Mouse (Mus musculus) heart, postnatal 14 days (tissue): ENCODE measurements around the gene Nup155. TPM values are rescaled to one million over a fixed set of nuclear protein-coding genes. Genes with fewer than 3 reads are reported as not detected.
"Not testable (repeated sequence)": the region's sequence is repeated elsewhere in the genome, so short reads cannot be mapped to it uniquely, and the experiment has no call there.

Source experiments
- DNase-seq, 2 experiments: peaks; one replicate each; pipeline ENCODE4 v3.0.0; 2021 to 2022
- intact Hi-C: fragments of 180-260 bp; cut with DNase I; formaldehyde crosslinking; loops from one replicate; pipeline ENCODE4 v1.15.1; 2025
- long read RNA-seq, 2 experiments: library from polyadenylated mRNA; stranded (forward); transcript quantifications; one replicate each; pipeline ENCODE4 v2.0.0; 2021
- total RNA-seq, 2 experiments: library from RNA; stranded (reverse); gene quantifications; 2 replicates each; pipeline ENCODE4 v1.2.3; 2021

Nup155 gene
- total RNA-seq, result 10 to 100 TPM; 12.4 to 12.6 TPM
- long read RNA-seq, experiment 1, full-length matches to known transcripts, result 1 of 1 reads
- long read RNA-seq, experiment 1, partial matches to known transcripts, result 0 of 1 reads
- long read RNA-seq, experiment 1, other reads (novel, unspliced or antisense), result 0 of 1 reads
- long read RNA-seq, experiment 2, partial matches to known transcripts, result 2 of 3 reads
- long read RNA-seq, experiment 2, other reads (novel, unspliced or antisense), result 1 of 3 reads

DNA sequence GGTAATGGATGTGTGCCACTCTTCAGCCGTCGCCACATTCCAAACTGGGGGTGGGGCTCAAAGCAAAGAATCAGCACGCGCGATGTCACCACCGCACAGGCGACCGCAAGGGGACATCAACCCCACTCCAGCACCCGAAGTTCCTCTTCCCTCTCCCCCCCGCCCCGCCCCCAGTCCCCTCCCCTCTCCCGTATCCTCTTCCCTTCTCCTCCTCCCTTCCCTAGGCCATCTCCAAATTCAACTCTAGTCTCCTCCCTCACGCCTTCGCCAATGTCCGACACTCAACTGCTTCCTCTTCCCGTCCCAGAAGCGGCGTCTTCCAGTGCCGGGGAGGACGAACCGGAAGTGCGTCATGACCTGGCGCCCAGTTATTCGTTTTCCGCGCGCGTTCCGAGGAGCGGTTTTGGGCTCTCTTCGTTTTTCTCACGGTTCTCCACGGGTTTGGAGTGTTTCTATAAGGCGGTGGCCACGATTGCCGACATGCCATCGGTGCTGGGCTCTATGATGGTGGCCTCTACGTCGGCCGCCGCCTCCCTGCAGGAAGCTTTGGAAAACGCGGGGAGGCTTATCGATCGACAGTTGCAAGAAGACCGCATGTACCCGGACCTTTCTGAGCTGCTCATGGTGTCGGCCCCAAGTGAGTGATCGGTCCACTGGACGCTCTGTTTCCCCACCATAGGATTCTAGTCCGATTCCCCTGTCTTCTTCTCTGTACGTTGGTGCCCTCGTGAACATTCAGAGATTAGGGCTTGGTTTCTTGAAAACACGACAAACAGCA lies at the start of gene Nup155:
Nup155 (plus strand) TSS at position 308 of the 778 bp plus-strand sequence.
- DNase-seq, result peak; percentile 90 to 95
- intact Hi-C loops, result no loop called here

DNA sequence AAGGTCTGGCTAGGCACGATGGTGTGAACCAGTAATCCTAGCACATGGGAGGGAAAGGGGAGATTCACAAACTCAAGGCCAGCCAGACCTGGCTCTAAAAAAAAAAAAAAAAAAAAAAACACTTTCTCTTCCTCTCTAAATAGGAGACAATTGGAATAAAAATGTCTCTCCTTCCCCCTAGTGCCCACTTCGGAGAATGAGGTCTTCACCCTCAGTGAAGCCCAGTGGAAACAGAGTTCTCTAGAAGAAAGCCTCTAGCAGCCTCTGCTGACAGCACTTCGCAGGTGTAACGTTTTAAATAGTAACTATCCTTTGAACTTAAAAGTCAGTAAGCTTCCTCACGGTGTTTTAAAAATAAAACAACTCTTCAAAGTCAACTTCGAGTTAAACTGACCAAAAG lies 43.9 kb upstream of the Nup155 start:
- intact Hi-C loops, result loop anchor here (10.0 kb wide), 1 partner anchor 600 kb away; no protein-coding TSS in a partner anchor
- DNase-seq, result peak in 1 of 2 experiments; percentile 1

DNA sequence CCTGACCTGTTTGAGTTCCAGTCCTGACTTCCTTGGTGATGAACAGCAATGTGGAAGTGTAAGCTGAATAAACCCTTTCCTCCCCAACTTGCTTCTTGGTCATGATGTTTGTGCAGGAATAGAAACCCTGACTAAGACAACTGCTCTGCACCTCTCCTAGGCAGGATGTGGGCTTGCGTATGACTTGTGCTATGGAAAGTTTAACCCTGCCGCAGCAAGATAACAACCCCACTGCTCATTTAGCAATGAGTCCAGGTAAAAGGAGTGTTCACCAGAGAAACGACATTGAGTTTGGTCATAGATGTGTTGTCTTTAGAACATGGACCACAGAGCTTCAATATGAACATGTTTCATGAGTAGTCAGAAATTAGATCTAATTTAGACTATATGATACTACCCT lies 35.9 kb upstream of the Nup155 start:
- intact Hi-C loops, DNase-seq: not testable (repeated sequence)

DNA sequence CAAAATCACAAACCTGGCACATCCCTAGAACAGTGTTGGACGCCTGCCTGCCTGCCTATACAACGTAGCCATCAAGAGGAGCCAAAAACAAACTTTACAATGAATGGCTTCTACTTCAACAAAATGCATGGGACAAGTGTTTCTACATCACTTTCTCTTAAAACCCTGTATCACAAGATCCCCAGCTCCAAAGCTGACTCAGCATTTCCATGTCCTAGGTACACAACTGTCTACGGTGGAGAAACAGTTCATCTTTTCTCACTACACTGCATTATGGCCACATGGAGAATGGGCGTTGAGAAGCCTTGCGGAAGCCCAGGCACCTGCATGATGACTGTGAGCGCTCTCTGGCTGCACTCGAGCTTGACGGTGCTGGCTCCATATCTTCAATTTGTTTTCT lies 26.9 kb upstream of the Nup155 start:
- no peak for DNase-seq
- intact Hi-C loops, result no loop called here

DNA sequence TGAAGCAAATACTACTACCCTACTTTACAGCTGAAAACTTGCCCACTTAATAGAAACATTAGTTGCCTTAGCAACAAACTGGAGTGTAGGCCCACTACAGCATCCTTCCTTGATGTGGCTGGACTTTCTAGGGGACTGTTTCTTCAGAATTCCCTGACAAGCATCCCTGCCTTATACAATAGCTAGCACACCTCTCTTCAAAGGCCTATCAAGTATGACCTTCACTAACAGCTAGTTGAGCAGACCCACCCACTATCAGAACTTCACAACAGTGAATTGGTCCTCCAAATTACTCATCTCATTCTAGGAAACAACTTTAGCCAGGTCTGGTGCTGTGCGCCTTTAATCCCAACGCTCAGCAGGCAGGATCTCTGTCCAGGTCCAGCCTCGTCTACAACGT lies 21.8 kb upstream of the Nup155 start:
- intact Hi-C loops, result no loop called here
- no peak for DNase-seq

DNA sequence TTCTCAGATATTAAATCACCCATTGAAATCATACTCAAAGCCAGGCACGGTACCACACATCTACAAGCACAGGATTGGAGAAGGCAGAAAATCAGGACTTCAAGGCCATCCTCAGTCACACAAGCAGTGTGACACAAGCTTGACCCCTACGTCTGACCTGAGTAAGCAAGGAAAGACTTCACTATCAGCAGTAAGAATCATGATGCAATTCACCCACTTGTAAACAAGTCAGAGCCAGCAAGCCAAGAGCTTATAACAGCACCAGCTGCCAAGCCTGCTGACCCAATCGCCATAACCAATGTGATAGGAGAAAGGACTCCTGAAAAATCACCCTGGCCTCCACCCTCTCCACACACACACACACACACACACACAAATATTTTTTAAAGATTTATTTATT lies 20.4 kb upstream of the Nup155 start:
- intact Hi-C loops, result no loop called here
- DNase-seq, result no peak

DNA sequence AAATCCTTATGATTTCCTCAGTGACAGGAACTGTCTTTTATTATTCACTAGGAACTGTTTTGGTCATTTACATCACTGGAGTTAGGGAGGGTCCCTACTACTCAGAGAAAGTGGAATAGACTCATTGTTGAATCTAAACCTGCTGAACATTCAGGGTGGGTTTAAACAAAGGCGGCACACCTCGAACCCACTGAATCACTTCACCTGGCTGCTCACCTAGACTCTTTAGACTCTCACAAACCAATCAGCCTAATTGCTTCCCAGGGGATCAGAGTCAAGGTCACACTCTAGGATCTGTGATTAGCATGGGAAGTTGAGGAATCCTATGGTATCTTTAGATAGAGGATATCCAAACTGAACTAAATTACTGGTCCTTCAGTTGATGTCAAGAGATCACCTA lies 18.4 kb upstream of the Nup155 start:
- DNase-seq, result no peak
- intact Hi-C loops, result no loop called here

DNA sequence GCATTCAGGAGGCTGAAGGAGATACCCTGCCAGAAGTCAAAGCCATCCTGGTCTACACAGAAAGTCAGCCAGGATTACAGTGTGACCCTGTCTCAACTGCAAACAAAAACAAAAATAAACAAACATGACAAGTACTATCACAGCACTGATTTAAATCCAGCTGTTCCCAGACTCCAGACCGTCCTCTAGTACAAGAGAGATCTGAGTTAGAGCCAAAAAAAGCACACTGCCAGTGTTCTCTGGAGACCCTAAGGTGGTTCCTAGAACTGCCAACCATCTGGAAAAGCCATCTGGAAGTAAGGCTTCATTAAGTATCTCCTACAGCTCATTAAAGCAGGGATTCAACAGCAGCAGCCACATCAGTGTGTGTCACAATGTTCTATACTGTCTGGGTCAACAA lies 16.4 kb upstream of the Nup155 start:
- intact Hi-C loops, DNase-seq: not testable (repeated sequence)

DNA sequence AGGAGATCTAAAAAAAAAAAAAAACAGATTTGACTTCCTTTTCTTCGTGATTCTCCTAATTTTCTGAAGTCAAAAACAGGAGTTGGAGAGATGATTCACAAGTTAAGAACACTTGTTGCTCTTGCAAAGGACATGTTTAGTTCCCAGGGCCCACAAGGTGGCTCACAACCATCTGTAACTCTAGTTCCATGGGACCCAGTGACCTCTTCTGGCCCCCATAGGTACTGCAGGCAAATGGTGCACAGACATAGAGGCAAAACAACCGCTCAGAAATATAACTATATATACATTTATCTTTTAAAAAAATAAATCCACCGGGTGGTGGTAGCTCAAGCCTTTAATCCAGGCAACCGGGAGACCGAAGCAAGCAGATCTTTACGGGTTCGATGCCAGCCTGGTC lies 11.2 kb upstream of the Nup155 start:
- DNase-seq, result peak; percentile 36 to 59
- intact Hi-C loops, result loop anchor here (5.0 kb wide), 1 partner anchor 636 kb away; no protein-coding TSS in a partner anchor

DNA sequence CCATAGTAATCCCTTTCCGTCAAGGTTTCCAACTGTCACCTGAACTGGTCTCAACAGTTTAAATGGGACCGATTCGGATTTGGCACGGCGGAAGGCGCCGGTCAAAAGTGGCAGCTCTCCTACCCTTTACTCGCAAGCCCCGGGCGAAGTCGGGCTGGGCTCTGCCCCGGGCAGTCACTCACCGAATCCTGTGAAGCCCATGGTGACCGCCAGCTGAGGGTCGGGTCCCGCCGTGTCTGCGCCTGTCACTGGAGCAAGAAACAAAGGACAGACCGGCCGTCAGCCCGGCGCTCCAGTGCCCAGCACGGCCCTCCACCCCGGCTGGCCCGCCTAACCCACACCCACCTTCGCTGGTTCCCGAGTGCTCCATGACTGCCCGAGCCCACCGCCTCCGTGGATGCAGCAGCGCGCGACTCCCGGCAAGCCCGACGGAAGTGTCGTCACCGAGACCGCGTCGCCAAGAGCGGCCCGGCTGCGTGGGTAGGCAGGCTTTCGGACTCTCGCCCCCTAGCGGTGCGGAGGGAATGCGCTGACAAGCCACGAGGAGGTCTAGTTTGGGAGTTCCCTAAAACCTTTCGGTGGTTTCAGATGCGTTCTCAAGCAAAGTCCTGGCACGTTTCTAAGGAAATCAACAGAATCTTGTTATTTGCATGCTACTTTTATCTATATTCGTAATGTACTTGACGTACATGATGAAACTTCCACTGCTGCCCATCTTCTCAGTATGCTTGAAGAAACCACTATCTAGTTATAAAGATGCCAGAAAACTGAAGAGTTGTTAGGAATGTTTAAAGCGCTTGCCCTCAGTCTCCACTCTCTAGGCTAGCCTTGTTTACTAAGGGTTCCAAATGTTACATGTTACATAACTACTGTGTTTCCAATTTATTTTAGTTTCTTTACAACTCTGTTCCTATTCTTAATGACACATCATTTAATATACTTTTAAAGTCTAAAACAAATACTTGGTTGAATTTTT lies 10.0 kb upstream of the Nup155 start, which contains the start of gene Wdr70:
Wdr70 (minus strand) TSS at position 436 of the 976 bp plus-strand sequence.
- intact Hi-C loops, result loop anchor here (5.0 kb wide), 1 partner anchor 637 kb away; no protein-coding TSS in a partner anchor
- peak; percentile 98 to 99 for DNase-seq

DNA sequence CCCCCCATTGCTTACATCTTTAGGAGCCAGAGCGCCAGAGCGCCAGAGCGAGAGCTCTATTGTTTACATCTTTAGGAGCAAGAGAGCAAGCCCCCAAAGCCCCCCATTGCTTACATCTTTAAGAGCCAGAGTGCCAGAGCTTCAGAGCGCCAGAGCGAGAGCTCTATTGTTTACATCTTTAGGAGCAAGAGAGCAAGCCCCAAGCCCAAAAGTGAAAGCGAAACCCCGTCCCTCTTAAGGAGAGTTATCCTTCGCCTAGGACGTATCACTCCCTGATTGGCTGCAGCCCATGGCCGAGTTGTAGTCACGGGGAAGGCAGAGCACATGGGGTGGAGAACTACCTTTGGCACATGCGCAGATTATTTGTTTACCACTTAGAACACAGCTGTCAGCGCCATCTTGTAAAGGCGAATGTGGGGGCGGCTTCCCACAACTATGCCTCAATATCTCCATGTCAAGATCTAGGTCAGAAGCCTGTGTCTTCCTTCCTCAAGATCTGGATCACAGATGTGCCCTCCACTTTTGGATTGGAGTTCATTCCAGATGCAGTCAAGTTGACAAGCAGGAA lies 7.0 kb upstream of the Nup155 start:
- intact Hi-C loops, DNase-seq: not testable (repeated sequence)

DNA sequence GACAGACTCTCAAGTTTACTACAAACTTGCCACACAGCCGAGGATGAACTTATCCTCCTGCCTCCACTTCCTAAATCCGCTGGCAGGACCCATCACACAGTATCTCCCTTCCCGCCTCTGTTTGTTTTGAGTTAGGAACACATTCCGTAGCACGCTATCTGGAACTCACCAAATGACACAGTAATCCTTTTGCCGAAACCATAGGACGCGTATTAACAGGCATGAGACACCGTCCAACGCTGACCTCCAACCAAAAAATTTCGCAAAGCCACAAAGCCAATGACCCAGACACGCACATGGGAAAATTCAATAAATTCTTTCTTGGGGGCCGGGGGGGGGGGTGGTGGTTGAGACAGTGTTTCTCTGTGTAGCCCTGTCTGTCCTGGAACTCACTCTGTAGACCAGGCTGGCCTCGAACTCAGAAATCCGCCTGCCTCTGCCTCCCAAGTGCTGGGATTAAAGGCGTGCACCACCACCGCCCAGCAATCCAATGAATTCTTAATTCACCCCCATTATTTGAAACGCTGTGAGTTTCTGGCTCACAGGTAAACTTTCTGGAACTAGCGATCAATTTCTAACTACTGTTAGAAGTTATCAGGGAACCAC lies 610 bp upstream of the Nup155 start:
- no peak for DNase-seq
- intact Hi-C loops, result no loop called here

DNA sequence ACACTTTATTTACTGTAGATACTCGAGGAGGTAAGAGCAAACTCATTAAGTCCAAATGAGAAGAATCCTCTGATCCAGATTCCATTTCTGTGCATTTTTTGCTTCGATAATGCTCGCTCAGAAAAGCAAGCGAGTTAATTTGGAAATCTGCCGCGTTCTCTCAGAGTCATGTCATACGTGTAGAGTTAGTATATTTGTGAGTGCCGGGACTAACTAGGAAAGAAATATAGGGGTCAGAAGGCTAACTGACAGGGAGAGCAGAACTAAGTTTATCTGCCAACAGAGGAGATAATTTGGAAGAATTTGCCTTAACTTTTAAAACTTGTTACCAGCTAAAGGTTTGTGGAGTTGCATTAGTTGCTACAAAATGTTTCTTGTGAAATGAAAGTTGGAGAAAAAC lies 709 bp downstream of the Nup155 start:
- intact Hi-C loops, result no loop called here
- no peak for DNase-seq

DNA sequence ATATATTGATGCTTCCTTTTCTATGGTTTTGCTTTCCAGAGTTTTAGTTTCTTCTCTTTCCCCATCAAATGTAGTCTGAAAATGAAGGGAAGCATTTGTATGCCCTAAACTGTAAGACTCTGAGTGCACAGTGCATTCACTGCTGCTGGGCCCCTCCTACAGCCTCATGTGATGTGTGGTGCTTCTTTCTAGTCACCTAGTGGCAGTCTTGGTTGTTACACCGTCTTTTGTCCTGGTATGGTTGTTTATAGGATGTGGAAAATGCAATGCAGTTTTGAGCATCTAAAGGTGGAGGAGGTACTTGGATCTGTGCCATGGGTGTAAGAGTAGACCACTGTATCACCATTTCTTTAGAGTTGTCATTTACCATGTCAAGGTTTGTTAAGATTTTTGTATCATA lies 20.2 kb downstream of the Nup155 start:
- no peak for DNase-seq
- intact Hi-C loops, result no loop called here

DNA sequence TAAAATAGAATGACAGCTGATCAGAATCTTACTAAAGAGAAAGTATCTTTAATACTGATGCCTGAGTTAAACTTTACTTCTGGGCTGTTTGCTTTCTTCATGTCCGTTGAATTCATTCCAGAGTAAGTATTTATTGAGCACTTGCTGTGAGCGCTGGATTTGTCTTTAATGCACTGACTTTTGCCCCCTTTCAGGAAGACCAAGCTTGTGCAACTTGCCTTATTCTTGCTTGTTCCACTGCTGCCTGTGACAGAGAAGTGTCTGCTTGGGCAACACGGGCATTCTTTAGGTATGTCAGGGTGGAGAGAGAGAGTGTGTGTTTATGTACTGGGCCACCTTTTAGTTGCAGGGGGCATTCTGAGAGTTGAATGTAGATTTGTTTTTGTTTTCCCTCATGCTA lies 22.2 kb downstream of the Nup155 start:
- intact Hi-C loops, result no loop called here
- DNase-seq, result no peak

DNA sequence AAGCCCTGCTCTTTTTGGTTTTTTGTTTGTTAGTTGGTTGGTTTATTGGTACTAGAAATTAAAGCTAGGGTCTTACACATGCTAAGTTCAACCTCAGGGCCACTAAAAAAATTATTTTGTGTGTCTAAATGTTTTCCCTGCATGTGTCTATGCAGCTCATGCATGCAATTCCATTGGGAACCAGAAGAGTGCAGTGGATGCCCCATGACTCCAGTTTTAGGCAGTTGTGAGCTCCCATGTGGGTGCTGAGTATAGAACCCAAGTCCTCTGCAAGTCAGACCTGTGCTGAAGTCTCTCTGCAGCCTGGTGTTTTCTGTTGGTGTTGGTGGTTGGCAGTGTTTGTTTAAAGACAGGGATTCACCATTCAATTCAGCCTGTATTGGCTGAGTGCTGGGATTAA lies 22.7 kb downstream of the Nup155 start:
- no peak for DNase-seq
- intact Hi-C loops, result no loop called here

DNA sequence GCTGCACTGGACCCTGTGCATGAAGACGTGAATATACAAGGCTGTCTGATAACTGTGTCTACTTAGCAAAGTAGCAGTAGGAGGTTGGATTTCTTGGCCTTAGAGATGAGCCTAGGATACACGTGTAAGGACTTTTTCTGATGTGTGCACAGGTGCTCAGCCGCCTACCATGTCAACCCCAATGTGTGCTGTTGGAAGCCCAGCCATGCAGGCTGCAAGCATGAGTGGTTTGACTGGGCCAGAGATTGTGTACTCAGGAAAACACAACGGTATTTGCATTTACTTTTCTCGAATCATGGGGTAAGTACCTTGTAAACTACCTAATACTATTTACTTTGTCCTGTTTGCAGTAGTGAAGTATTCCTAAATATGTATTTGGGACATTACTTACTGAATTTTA lies 26.5 kb downstream of the Nup155 start:
- intact Hi-C loops, result no loop called here
- no peak for DNase-seq

DNA sequence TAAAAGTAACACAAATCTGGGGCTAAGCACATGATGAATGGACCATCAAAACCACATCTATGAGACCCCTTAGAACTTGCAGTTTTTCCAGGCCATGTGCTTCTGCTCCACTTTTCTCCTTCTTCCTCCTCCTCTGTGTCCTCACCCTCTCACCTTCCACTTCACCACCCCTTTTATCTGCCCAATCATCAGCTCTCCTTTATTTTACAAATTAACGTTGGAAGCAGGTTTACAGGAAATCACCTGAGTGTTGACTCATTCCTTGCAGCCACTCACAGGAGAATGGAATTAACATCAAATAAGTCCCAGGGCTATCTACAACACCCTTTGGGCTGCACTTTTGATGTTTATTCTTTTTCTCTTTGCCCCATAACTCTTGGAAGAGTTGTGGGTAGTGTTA lies 52.8 kb downstream of the Nup155 start:
- no peak for DNase-seq
- intact Hi-C loops, result no loop called here

DNA sequence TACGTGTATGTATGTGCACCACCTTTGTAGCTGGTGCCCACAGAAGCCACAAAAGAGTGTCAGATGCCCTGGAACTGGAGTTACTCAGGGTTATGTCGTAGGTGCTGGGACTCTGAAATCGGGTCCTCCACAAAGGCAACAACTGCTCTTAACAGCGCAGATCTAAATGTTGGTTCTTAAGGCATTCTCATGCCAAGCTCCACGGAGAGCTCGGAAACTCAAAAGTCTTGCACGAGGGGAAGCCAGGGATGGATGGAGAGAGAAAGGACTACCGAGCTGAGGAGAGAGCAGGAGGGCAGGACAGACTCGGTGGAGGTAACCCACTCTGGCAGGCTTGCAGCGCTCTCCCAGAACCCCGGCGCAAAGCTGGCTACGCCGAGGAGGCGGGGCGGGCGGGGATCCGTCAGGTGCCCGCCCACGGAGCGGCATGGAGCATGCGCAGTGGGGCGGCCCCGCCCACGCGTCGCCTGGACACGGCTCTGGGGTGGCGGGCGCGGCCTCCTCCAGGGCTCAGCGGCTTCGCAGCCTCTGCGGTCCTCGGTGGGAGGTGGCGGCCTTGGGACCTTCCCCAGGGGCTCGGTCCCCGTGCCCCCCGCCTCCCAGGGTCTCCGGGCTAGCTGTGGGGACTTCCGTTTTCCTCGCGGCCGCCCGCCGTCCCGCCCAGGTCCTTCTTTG lies 59.7 kb downstream of the Nup155 start, which contains the start of gene Cplane1:
Cplane1 (plus strand) TSS at position 516 of the 675 bp plus-strand sequence.
- DNase-seq, result peak; percentile 98 to 99
- intact Hi-C loops, result no loop called here
